Mouse (Mus musculus): ENCODE data around the gene Trank1. TPM values are rescaled to one million over a fixed set of nuclear protein-coding genes. Genes with fewer than 3 reads are reported as not detected.
A peak's percentile ranks its signal among the peaks of the same experiment; 100 is the strongest.

Gene Trank1
- polyA plus RNA-seq, 1 experiment = not detected

DNA sequence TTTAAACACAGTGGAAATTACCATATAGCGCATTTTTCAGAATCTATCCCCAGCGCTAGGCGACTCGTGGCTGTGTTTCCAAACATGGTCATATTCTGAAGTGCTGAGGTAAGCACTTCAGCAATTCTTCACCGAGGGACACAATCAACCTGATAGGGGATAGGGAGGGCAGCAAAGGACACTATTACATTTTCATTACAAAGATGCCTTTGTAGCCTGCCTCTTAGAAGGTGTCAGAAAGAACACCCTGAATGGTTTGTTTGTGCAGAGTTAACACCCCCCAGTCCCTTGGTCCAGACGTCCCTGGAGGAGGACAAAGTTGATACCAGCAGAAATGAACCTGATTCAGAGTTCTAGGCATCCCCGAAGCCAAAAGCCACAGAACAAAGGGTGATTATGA lies 15.1 kb upstream of the Trank1 start:
- TF ChIP-seq POLR2A (IDR thresholded peaks at IDR 0.05; ENCODE audit: borderline replicate concordance, low read depth, low read length) = no peak
- TF ChIP-seq CTCF (IDR thresholded peaks at IDR 0.05; ENCODE audit: low read depth, low read length) = no peak
- Histone ChIP-seq H3K27ac (ENCODE audit: insufficient read depth, low read depth, low read length) (no peak overlapping the region), H3K4me1 (ENCODE audit: control insufficient read depth, insufficient read depth, low read length) (no peaks in the 10 kb centered on the region), H3K4me3 (ENCODE audit: insufficient read depth, low read length) (no peak overlapping the region)

GRCm38 (mm10) chr9:111298606-111299005 lies 12.9 kb upstream of the Trank1 start:
- H3K4me3 ChIP-seq (ENCODE audit: insufficient read depth, low read length) = no peak overlapping the region
- H3K27ac ChIP-seq (ENCODE audit: insufficient read depth, low read depth, low read length) = no peak overlapping the region
- no peaks in the 10 kb centered on the region for H3K4me1 ChIP-seq (ENCODE audit: control insufficient read depth, insufficient read depth, low read length)
- no peak for TF ChIP-seq CTCF (IDR thresholded peaks at IDR 0.05; ENCODE audit: low read depth, low read length)
- TF ChIP-seq POLR2A (IDR thresholded peaks at IDR 0.05; ENCODE audit: borderline replicate concordance, low read depth, low read length) = no peak

DNA sequence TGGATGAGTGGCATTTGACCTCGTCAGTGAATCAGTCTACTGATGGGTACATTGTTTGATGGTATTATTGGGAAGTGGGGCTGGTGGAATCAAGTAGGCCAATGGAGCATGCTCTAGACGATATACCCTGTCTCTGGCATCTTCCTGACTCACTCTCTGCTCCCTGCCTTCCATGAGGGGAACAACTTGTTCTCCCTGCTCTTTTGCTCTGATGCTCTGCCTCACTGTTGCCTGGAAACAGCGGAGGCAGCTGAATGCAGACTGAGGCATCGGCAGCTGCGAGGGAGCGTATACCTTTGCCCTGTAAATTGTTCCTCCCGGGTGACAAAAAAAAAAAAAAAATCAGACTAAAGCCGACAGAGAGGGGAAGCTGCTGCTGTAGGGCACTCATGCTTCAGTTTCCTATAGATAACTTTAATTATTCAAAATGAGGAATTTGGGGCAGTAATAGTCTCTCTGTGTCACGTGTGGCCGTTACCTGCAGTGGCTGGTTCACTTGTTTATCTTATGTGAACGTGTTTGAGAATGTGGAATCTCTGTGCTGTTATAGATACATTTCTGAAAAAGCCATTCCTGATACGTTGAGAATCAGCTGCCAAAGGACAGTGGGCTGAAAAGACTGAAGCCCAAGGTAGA lies 9.2 kb upstream of the Trank1 start:
- no peak overlapping the region for H3K27ac ChIP-seq (ENCODE audit: insufficient read depth, low read depth, low read length)
- TF ChIP-seq CTCF (IDR thresholded peaks at IDR 0.05; ENCODE audit: low read depth, low read length) (no peak), POLR2A (IDR thresholded peaks at IDR 0.05; ENCODE audit: borderline replicate concordance, low read depth, low read length) (no peak)

DNA sequence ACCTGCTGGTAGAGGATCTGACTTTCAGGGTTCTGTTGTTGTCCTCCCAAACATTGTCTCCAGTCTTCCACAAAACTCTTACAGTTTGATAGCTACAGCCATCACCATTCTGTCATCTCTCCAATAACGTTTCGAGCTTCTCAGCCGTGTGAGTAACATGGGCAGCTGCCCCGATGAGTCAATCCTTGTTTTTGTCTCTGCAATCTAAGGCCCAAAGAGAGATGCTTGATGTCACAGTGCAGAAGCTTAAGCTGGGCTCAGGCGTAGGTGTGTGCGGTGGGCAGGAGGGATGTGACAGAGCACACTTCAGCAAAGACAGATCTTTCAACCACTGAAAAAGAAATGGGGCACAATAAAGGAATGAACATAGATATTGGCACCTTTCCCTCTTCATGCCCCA lies 7.5 kb upstream of the Trank1 start:
- Histone ChIP-seq H3K4me1 (ENCODE audit: control insufficient read depth, insufficient read depth, low read length) (no peaks in the 10 kb centered on the region), H3K4me3 (ENCODE audit: insufficient read depth, low read length) (no peak overlapping the region)
- no peak for TF ChIP-seq CTCF (IDR thresholded peaks at IDR 0.05; ENCODE audit: low read depth, low read length)
- no peak for TF ChIP-seq POLR2A (IDR thresholded peaks at IDR 0.05; ENCODE audit: borderline replicate concordance, low read depth, low read length)

More for the DNA sequence above, 9.2 kb upstream of the Trank1 start:
- Histone ChIP-seq H3K4me3 (ENCODE audit: insufficient read depth, low read length) (no peak overlapping the region), H3K4me1 (ENCODE audit: control insufficient read depth, insufficient read depth, low read length) (no peaks in the 10 kb centered on the region)

GRCm38 (mm10) chr9:111306142-111306541 lies 5.4 kb upstream of the Trank1 start:
- H3K27ac ChIP-seq (ENCODE audit: insufficient read depth, low read depth, low read length) = no peak overlapping the region
- H3K4me1 ChIP-seq (ENCODE audit: control insufficient read depth, insufficient read depth, low read length) = no peaks in the 10 kb centered on the region
- TF ChIP-seq POLR2A (IDR thresholded peaks at IDR 0.05; ENCODE audit: borderline replicate concordance, low read depth, low read length) (no peak), CTCF (IDR thresholded peaks at IDR 0.05; ENCODE audit: low read depth, low read length) (no peak)
- no peak overlapping the region for H3K4me3 ChIP-seq (ENCODE audit: insufficient read depth, low read length)

More for the DNA sequence above, 7.5 kb upstream of the Trank1 start:
- no peak overlapping the region for H3K27ac ChIP-seq (ENCODE audit: insufficient read depth, low read depth, low read length)

- Histone ChIP-seq H3K4me3 (ENCODE audit: insufficient read depth, low read length) (peak overlapping the region; percentile 50), H3K4me1 (ENCODE audit: control insufficient read depth, insufficient read depth, low read length) (no peaks in the 10 kb centered on the region), H3K27ac (ENCODE audit: insufficient read depth, low read depth, low read length) (no peak overlapping the region)
- TF ChIP-seq POLR2A (IDR thresholded peaks at IDR 0.05; ENCODE audit: borderline replicate concordance, low read depth, low read length) (no peak), CTCF (IDR thresholded peaks at IDR 0.05; ENCODE audit: low read depth, low read length) (no peak)
Measured at GRCm38 (mm10) chr9:111311843-111312441, 403 bp downstream of the Trank1 start.

- Histone ChIP-seq H3K27ac (ENCODE audit: insufficient read depth, low read depth, low read length) (no peak overlapping the region), H3K4me1 (ENCODE audit: control insufficient read depth, insufficient read depth, low read length) (no peaks in the 10 kb centered on the region), H3K4me3 (ENCODE audit: insufficient read depth, low read length) (peak overlapping the region; percentile 38)
- TF ChIP-seq CTCF (IDR thresholded peaks at IDR 0.05; ENCODE audit: low read depth, low read length) (no peak), POLR2A (IDR thresholded peaks at IDR 0.05; ENCODE audit: borderline replicate concordance, low read depth, low read length) (no peak)
Measured at GRCm38 (mm10) chr9:111312442-111313141, 1.1 kb downstream of the Trank1 start.

GRCm38 (mm10) chr9:111313299-111313698 lies 1.8 kb downstream of the Trank1 start:
- Histone ChIP-seq H3K4me3 (ENCODE audit: insufficient read depth, low read length) (no peak overlapping the region), H3K27ac (ENCODE audit: insufficient read depth, low read depth, low read length) (no peak overlapping the region), H3K4me1 (ENCODE audit: control insufficient read depth, insufficient read depth, low read length) (no peaks in the 10 kb centered on the region)
- no peak for TF ChIP-seq POLR2A (IDR thresholded peaks at IDR 0.05; ENCODE audit: borderline replicate concordance, low read depth, low read length)
- no peak for TF ChIP-seq CTCF (IDR thresholded peaks at IDR 0.05; ENCODE audit: low read depth, low read length)

DNA sequence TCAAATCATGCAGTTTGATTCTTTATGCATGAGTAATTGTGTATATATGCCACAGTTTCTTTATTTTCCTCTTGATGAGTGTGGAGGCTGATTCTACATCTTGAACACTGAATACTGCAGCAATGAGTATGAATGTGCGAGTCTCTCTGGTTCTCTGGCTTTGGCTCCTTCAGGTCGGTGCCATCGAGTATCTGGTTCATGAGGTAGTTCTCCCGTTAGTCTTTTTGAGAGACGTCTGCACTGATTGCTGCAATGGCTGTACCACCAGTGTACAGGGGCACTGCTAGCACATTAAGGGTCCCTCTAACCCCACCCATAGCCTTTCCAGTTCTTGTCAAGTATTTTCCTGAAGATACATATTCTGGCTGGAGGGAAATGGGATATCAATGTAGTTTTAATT lies 2.3 kb downstream of the Trank1 start:
- TF ChIP-seq CTCF (IDR thresholded peaks at IDR 0.05; ENCODE audit: low read depth, low read length) = no peak
- TF ChIP-seq POLR2A (IDR thresholded peaks at IDR 0.05; ENCODE audit: borderline replicate concordance, low read depth, low read length) = no peak
- Histone ChIP-seq H3K4me1 (ENCODE audit: control insufficient read depth, insufficient read depth, low read length) (no peaks in the 10 kb centered on the region), H3K27ac (ENCODE audit: insufficient read depth, low read depth, low read length) (no peak overlapping the region), H3K4me3 (ENCODE audit: insufficient read depth, low read length) (no peak overlapping the region)

- TF ChIP-seq POLR2A (IDR thresholded peaks at IDR 0.05; ENCODE audit: borderline replicate concordance, low read depth, low read length) (no peak), CTCF (IDR thresholded peaks at IDR 0.05; ENCODE audit: low read depth, low read length) (peak; percentile 95)
- Histone ChIP-seq H3K27ac (ENCODE audit: insufficient read depth, low read depth, low read length) (no peak overlapping the region), H3K4me1 (ENCODE audit: control insufficient read depth, insufficient read depth, low read length) (no peaks in the 10 kb centered on the region), H3K4me3 (ENCODE audit: insufficient read depth, low read length) (no peak overlapping the region)
Measured at GRCm38 (mm10) chr9:111314219-111314618, 2.7 kb downstream of the Trank1 start.
